Mouse (Mus musculus): ENCODE results near the gene Slc26a5. TPM values are rescaled to one million over a fixed set of nuclear protein-coding genes. Genes with fewer than 3 reads are reported as not detected.

Slc26a5 gene
- total and polyA plus RNA-seq, 3 experiments: not detected

- TF ChIP-seq KAT2A (IDR thresholded peaks at IDR 0.05; ENCODE audit: insufficient replicate concordance, low read length) (no peak), ZMIZ1 (IDR thresholded peaks at IDR 0.05; ENCODE audit: low read depth, low read length) (no peak), HCFC1 (IDR thresholded peaks at IDR 0.05; ENCODE audit: low read depth, low read length) (no peak)
Measured at GRCm38 (mm10) chr5:21909713-21910112, 44.3 kb upstream of the Slc26a5 start (continued).

GRCm38 (mm10) chr5:21901411-21901810 lies 36.0 kb upstream of the Slc26a5 start:
- peaks cover 3% of the 10 kb centered on the region in 2 experiments; a peak in 3 of 4 replicates for H3K4me1 ChIP-seq (ENCODE audit: control insufficient read depth in 1 of 2, insufficient read depth in 2 of 2)
- H3K27ac ChIP-seq (ENCODE audit: insufficient read depth, low read depth): no peak overlapping the region
- H3K36me3 ChIP-seq (replicated peaks in 1 of 2; ENCODE audit: control insufficient read depth in 1 of 2, insufficient read depth in 1 of 2, low read length in 1 of 2): no peaks in the 10 kb centered on the region
- H3K79me2 ChIP-seq (replicated peaks; ENCODE audit: control insufficient read depth, extremely low read depth, insufficient read depth, poor library complexity, severe bottlenecking): no peaks in the 10 kb centered on the region
- H3K4me3 ChIP-seq (replicated peaks in 1 of 3; ENCODE audit: low read depth in 2 of 3, low read length in 2 of 3, poor library complexity in 1 of 3): no peak overlapping the region
- no peaks in the 10 kb centered on the region for H3K27me3 ChIP-seq (replicated peaks)
- TF ChIP-seq CHD1 (IDR thresholded peaks at IDR 0.05; ENCODE audit: low read depth, low read length): no peak
- no peak for TF ChIP-seq CHD2 (IDR thresholded peaks at IDR 0.05; ENCODE audit: low read length)
- TF ChIP-seq POLR2A (IDR thresholded peaks at IDR 0.05; ENCODE audit: low read depth, low read length): no peak
- TF ChIP-seq EP300 (IDR thresholded peaks at IDR 0.05; ENCODE audit: low read length): no peak
- no peak for TF ChIP-seq PAX5 (IDR thresholded peaks at IDR 0.05; ENCODE audit: low read length)
- no peak for TF ChIP-seq BHLHE40 (IDR thresholded peaks at IDR 0.05; ENCODE audit: low read depth, low read length)
- TF ChIP-seq POLR2AphosphoS2 (IDR thresholded peaks at IDR 0.05; ENCODE audit: low read depth, low read length): no peak
- TF ChIP-seq ZNF384 (IDR thresholded peaks at IDR 0.05; ENCODE audit: low read depth, low read length): no peak
- H3K9me3 ChIP-seq (replicated peaks; ENCODE audit: low read length): no peaks in the 10 kb centered on the region
- H3K9ac ChIP-seq (ENCODE audit: insufficient read depth, low read depth): no peak overlapping the region
- in situ Hi-C loops (cut with MboI; ENCODE audit: low pct_ligation_motif_present, low pct_unique_long_range_greater_than_20kb, low sequenced_read_pairs) (no loop called here), dilution Hi-C loops (cut with MboI; ENCODE audit: extremely low pct_ligation_motif_present, extremely low pct_unique_long_range_greater_than_20kb, low sequenced_read_pairs) (no loop called here)
- no peak for DNase-seq (ENCODE audit: extremely low read depth)
- no peak overlapping the region for H3K4me2 ChIP-seq (ENCODE audit: insufficient read depth, low read depth, poor library complexity, severe bottlenecking)

GRCm38 (mm10) chr5:21900891-21901290 lies 35.5 kb upstream of the Slc26a5 start:
- dilution Hi-C loops (cut with MboI; ENCODE audit: extremely low pct_ligation_motif_present, extremely low pct_unique_long_range_greater_than_20kb, low sequenced_read_pairs): no loop called here
- H3K4me3 ChIP-seq (replicated peaks in 1 of 3; ENCODE audit: low read depth in 2 of 3, low read length in 2 of 3, poor library complexity in 1 of 3): no peak overlapping the region
- H3K4me2 ChIP-seq (ENCODE audit: insufficient read depth, low read depth, poor library complexity, severe bottlenecking): no peak overlapping the region
- H3K27me3 ChIP-seq (replicated peaks): no peaks in the 10 kb centered on the region
- H3K27ac ChIP-seq (ENCODE audit: insufficient read depth, low read depth): no peak overlapping the region
- H3K4me1 ChIP-seq (ENCODE audit: control insufficient read depth in 1 of 2, insufficient read depth in 2 of 2): peaks cover 3% of the 10 kb centered on the region in 2 experiments; a peak in 3 of 4 replicates
- H3K9me3 ChIP-seq (replicated peaks; ENCODE audit: low read length): no peaks in the 10 kb centered on the region
- H3K79me2 ChIP-seq (replicated peaks; ENCODE audit: control insufficient read depth, extremely low read depth, insufficient read depth, poor library complexity, severe bottlenecking): no peaks in the 10 kb centered on the region
- TF ChIP-seq USF2 (conservative IDR thresholded peaks at IDR 0.05; ENCODE audit: low read depth, low read length) (no peak), PAX5 (IDR thresholded peaks at IDR 0.05; ENCODE audit: low read length) (no peak), POLR2AphosphoS2 (IDR thresholded peaks at IDR 0.05; ENCODE audit: low read depth, low read length) (no peak), EP300 (IDR thresholded peaks at IDR 0.05; ENCODE audit: low read length) (no peak), JUND (conservative IDR thresholded peaks at IDR 0.05; ENCODE audit: low read depth, low read length) (no peak), NELFE (IDR thresholded peaks at IDR 0.05; ENCODE audit: low read depth, low read length) (no peak), USF1 (IDR thresholded peaks at IDR 0.05; ENCODE audit: low read depth, low read length) (no peak), ZMIZ1 (IDR thresholded peaks at IDR 0.05; ENCODE audit: low read depth, low read length) (no peak), MXI1 (IDR thresholded peaks at IDR 0.05; ENCODE audit: low read depth, low read length) (no peak), RAD21 (IDR thresholded peaks at IDR 0.05; ENCODE audit: low read depth, low read length) (no peak), SMC3 (IDR thresholded peaks at IDR 0.05; ENCODE audit: low read depth, low read length) (no peak), TCF12 (IDR thresholded peaks at IDR 0.05; ENCODE audit: low read depth, low read length) (no peak), ZKSCAN1 (IDR thresholded peaks at IDR 0.05; ENCODE audit: borderline replicate concordance, low read depth, low read length) (no peak), POLR2A (IDR thresholded peaks at IDR 0.05; ENCODE audit: low read depth, low read length) (no peak), IRF4 (IDR thresholded peaks at IDR 0.05; ENCODE audit: low read depth, low read length) (no peak), TBP (conservative IDR thresholded peaks at IDR 0.05; ENCODE audit: low read depth, low read length) (no peak), KAT2A (IDR thresholded peaks at IDR 0.05; ENCODE audit: insufficient replicate concordance, low read length) (no peak), HCFC1 (IDR thresholded peaks at IDR 0.05; ENCODE audit: low read depth, low read length) (no peak), MYC (IDR thresholded peaks at IDR 0.05; ENCODE audit: low read depth, low read length) (no peak), JUN (IDR thresholded peaks at IDR 0.05; ENCODE audit: insufficient read depth, low read depth, low read length) (no peak)
- H3K9ac ChIP-seq (ENCODE audit: insufficient read depth, low read depth): no peak overlapping the region
- DNase-seq (ENCODE audit: extremely low read depth): no peak
- no peaks in the 10 kb centered on the region for H3K36me3 ChIP-seq (replicated peaks in 1 of 2; ENCODE audit: control insufficient read depth in 1 of 2, insufficient read depth in 1 of 2, low read length in 1 of 2)
- in situ Hi-C loops (cut with MboI; ENCODE audit: low pct_ligation_motif_present, low pct_unique_long_range_greater_than_20kb, low sequenced_read_pairs): no loop called here
